Mouse (Mus musculus) 3T3-L1 (cell line): ENCODE results near the gene Gng10.
A peak's percentile ranks its signal among the peaks of the same experiment; 100 is the strongest.

Source experiments
- DNase-seq: peaks from one replicate; pipeline ENCODE4 v3.0.0-alpha.2; 2015; ENCODE audit warnings: low read depth, low spot score

Gene Gng10

GRCm38 (mm10) chr4:59015181-59015580 is 19.7 kb upstream of the Gng10 start:
- no peak for DNase-seq

GRCm38 (mm10) chr4:59016922-59017321 is 18.0 kb upstream of the Gng10 start:
- DNase-seq = no peak

- DNase-seq = no peak
Measured at GRCm38 (mm10) chr4:59034325-59034917, 467 bp upstream of the Gng10 start.

- DNase-seq = peak; percentile 34
Measured at GRCm38 (mm10) chr4:59035786-59036350, 980 bp downstream of the Gng10 start.

- DNase-seq = peak; percentile 94
Measured at GRCm38 (mm10) chr4:59036490-59037127, 1.7 kb downstream of the Gng10 start.

GRCm38 (mm10) chr4:59037525-59037924 is 2.6 kb downstream of the Gng10 start:
- DNase-seq = no peak

GRCm38 (mm10) chr4:59040397-59041287 is 5.8 kb downstream of the Gng10 start:
- DNase-seq = no peak

GRCm38 (mm10) chr4:59043074-59043473 is 8.2 kb downstream of the Gng10 start:
- no peak for DNase-seq

GRCm38 (mm10) chr4:59043891-59044290 is 9.0 kb downstream of the Gng10 start:
- no peak for DNase-seq

- DNase-seq = no peak
Measured at GRCm38 (mm10) chr4:59047222-59047621, 12.3 kb downstream of the Gng10 start.

- DNase-seq = no peak
Measured at GRCm38 (mm10) chr4:59051081-59051480, 16.2 kb downstream of the Gng10 start.

- no peak for DNase-seq
Measured at GRCm38 (mm10) chr4:59057929-59058328, 23.0 kb downstream of the Gng10 start.

GRCm38 (mm10) chr4:59062526-59062925 is 27.6 kb downstream of the Gng10 start:
- DNase-seq = no peak

GRCm38 (mm10) chr4:59069276-59069675 is 34.4 kb downstream of the Gng10 start:
- no peak for DNase-seq

- DNase-seq = peak; percentile 4
Measured at GRCm38 (mm10) chr4:59083430-59083829, 48.5 kb downstream of the Gng10 start.

- DNase-seq = peak; percentile 89
Measured at GRCm38 (mm10) chr4:59089391-59089790, 54.5 kb downstream of the Gng10 start.
